Mouse (Mus musculus) common myeloid progenitor, adult 5-6 weeks (primary cell): ENCODE data around the gene Olfr1123. TPM values are rescaled to one million over a fixed set of nuclear protein-coding genes. Genes with fewer than 3 reads are reported as not detected.
"Not testable (repeated sequence)": the region's sequence is repeated elsewhere in the genome, so short reads cannot be mapped to it uniquely, and the experiment has no call there.

ENCODE experiments used
- ATAC-seq: replicated peaks from 2 replicates; pipeline ENCODE4 v1.8.0; 2016; ENCODE audit warnings: low read depth, mild to moderate bottlenecking, moderate TSS enrichment, inconsistent platforms; ENCODE audit not compliant: poor library complexity, severe bottlenecking
- total RNA-seq: library from RNA; stranded (forward); fragments of 200-1000, 187-1606 nt; gene quantifications from 2 replicates; pipeline ENCODE4 v1.2.3, GENCODE M21; 2017

The Olfr1123 gene
- total RNA-seq: not detected in 2 replicates

- ATAC-seq: no peak
Measured at GRCm38 (mm10) chr2:87416335-87416734, at the start of gene Olfr1123. TSS of gene Olfr1123 (plus strand) at chr2:87416635.

GRCm38 (mm10) chr2:87369595-87369994 is 46.8 kb upstream of the Olfr1123 start, which contains the start of gene Olfr1121:
TSS of gene Olfr1121 (plus strand) at chr2:87369895.
- ATAC-seq: no peak

GRCm38 (mm10) chr2:87371726-87372125 is 44.7 kb upstream of the Olfr1123 start:
- no peak for ATAC-seq

- no peak for ATAC-seq
Measured at GRCm38 (mm10) chr2:87383935-87384334, 32.5 kb upstream of the Olfr1123 start.

- no peak for ATAC-seq
Measured at GRCm38 (mm10) chr2:87385549-87385948, 30.9 kb upstream of the Olfr1123 start, which contains the start of gene Olfr1122. TSS of gene Olfr1122 (plus strand) at chr2:87385849.

- not testable (repeated sequence) for ATAC-seq
Measured at GRCm38 (mm10) chr2:87393605-87394004, 22.8 kb upstream of the Olfr1123 start.

- not testable (repeated sequence) for ATAC-seq
Measured at GRCm38 (mm10) chr2:87394686-87395085, 21.7 kb upstream of the Olfr1123 start.

GRCm38 (mm10) chr2:87429975-87430374 is 13.5 kb downstream of the Olfr1123 start, which contains the start of gene Olfr1124:
TSS of gene Olfr1124 (plus strand) at chr2:87430275.
- no peak for ATAC-seq

GRCm38 (mm10) chr2:87437731-87438130 is 21.3 kb downstream of the Olfr1123 start:
- ATAC-seq: no peak

GRCm38 (mm10) chr2:87453662-87454061 is 37.2 kb downstream of the Olfr1123 start, which contains the start of gene Olfr1126:
TSS of gene Olfr1126 (plus strand) at chr2:87453962.
- no peak for ATAC-seq

- ATAC-seq: no peak
Measured at GRCm38 (mm10) chr2:87461769-87462168, 45.3 kb downstream of the Olfr1123 start.

Other genes starting within 250 kb of the Olfr1123 start
- gene Olfr1112, start 228.8 kb upstream of the Olfr1123 start, total RNA-seq: not detected in 2 replicates
- not detected in 2 replicates for gene Olfr1113, start 207.7 kb upstream of the Olfr1123 start, total RNA-seq
- gene Olfr1115, start 168.6 kb upstream of the Olfr1123 start, total RNA-seq: not detected in 2 replicates
- not detected in 2 replicates for gene Olfr1116, start 149.1 kb upstream of the Olfr1123 start, total RNA-seq
- not detected in 2 replicates for gene Olfr1118, start 109.1 kb upstream of the Olfr1123 start, total RNA-seq
- not detected in 2 replicates for gene Olfr1120, start 61.8 kb upstream of the Olfr1123 start, total RNA-seq
- not detected in 2 replicates for gene Olfr1121, start 46.7 kb upstream of the Olfr1123 start, total RNA-seq
- not detected in 2 replicates for gene Olfr1122, start 30.8 kb upstream of the Olfr1123 start, total RNA-seq
- gene Olfr1124, start 13.6 kb downstream of the Olfr1123 start, total RNA-seq: not detected in 2 replicates
- gene Olfr1126, start 37.3 kb downstream of the Olfr1123 start, total RNA-seq: not detected in 2 replicates
- gene Pramel7, start 80.5 kb downstream of the Olfr1123 start, total RNA-seq: not detected in 2 replicates
- gene Pramel6, start 89.9 kb downstream of the Olfr1123 start, total RNA-seq: not detected in 2 replicates
- gene Olfr153, start 115.2 kb downstream of the Olfr1123 start, total RNA-seq: not detected in 2 replicates
- not detected in 2 replicates for gene Olfr1128, start 128.9 kb downstream of the Olfr1123 start, total RNA-seq
- gene Olfr1129, start 157.3 kb downstream of the Olfr1123 start, total RNA-seq: not detected in 2 replicates
- gene Olfr1130, start 189.6 kb downstream of the Olfr1123 start, total RNA-seq: not detected in 2 replicates
- not detected in 2 replicates for gene Olfr1131, start 210.5 kb downstream of the Olfr1123 start, total RNA-seq
- not detected in 2 replicates for gene Olfr1132, start 220.9 kb downstream of the Olfr1123 start, total RNA-seq
- not detected in 2 replicates for gene Olfr1133, start 230.7 kb downstream of the Olfr1123 start, total RNA-seq
- not detected in 2 replicates for gene Olfr1134, start 241.8 kb downstream of the Olfr1123 start, total RNA-seq